Mouse (Mus musculus): ENCODE measurements around the gene Acss1. TPM values are rescaled to one million over a fixed set of nuclear protein-coding genes. Genes with fewer than 3 reads are reported as not detected.
A peak's percentile ranks its signal among the peaks of the same experiment; 100 is the strongest.

The Acss1 gene
- polyA plus RNA-seq, 1 experiment from 2014 or later = 10.0 TPM

- no peaks in the 10 kb centered on the region for H3K9me3 ChIP-seq (replicated peaks; ENCODE audit: control insufficient read depth, low read length)
- ATAC-seq (replicated peaks; ENCODE audit: insufficient number of reproducible peaks, low FRiP score, low TSS enrichment, low read depth) (peak; percentile 97), DNase-seq (ENCODE audit: low spot score) (peak; percentile 66)
- no peak overlapping the region for H3K9ac ChIP-seq (replicated peaks; ENCODE audit: low read length)
- H3K36me3 ChIP-seq (replicated peaks; ENCODE audit: control insufficient read depth, insufficient read depth, low read depth, low read length) = no peaks in the 10 kb centered on the region
- H3K4me1 ChIP-seq (ENCODE audit: control insufficient read depth, insufficient read depth, low read length) = no peaks in the 10 kb centered on the region
- H3K4me2 ChIP-seq (ENCODE audit: low read depth, low read length) = no peak overlapping the region
- H3K27ac ChIP-seq (replicated peaks; ENCODE audit: low read depth, low read length) = 0 out of 2 replicates have a peak overlapping the region, but pooled peaks have one; percentile 32
- no peaks in the 10 kb centered on the region for H3K27me3 ChIP-seq (ENCODE audit: control insufficient read depth, insufficient read depth, low read length)
- WGBS = 42% methylated on average over 8 of the region's 8 CpGs
- no peak overlapping the region for H3K4me3 ChIP-seq (ENCODE audit: low read depth, low read length)
These were observed 24.4 kb downstream of the Acss1 start for GRCm38 (mm10) chr2:150643726-150644415.

GRCm38 (mm10) chr2:150643166-150643565 is 25.1 kb downstream of the Acss1 start:
- H3K36me3 ChIP-seq (replicated peaks; ENCODE audit: control insufficient read depth, insufficient read depth, low read depth, low read length) = no peaks in the 10 kb centered on the region
- no peaks in the 10 kb centered on the region for H3K4me1 ChIP-seq (ENCODE audit: control insufficient read depth, insufficient read depth, low read length)
- ATAC-seq (replicated peaks; ENCODE audit: insufficient number of reproducible peaks, low FRiP score, low TSS enrichment, low read depth) = no peak
- no peaks in the 10 kb centered on the region for H3K27me3 ChIP-seq (ENCODE audit: control insufficient read depth, insufficient read depth, low read length)
- no peak overlapping the region for H3K4me3 ChIP-seq (ENCODE audit: low read depth, low read length)
- no peaks in the 10 kb centered on the region for H3K9me3 ChIP-seq (replicated peaks; ENCODE audit: control insufficient read depth, low read length)
- 84% methylated on average over 1 of the region's 1 CpGs for WGBS
- 0 out of 2 replicates have a peak overlapping the region, but pooled peaks have one; percentile 32 for H3K27ac ChIP-seq (replicated peaks; ENCODE audit: low read depth, low read length)
- no peak overlapping the region for H3K9ac ChIP-seq (replicated peaks; ENCODE audit: low read length)
- no peak overlapping the region for H3K4me2 ChIP-seq (ENCODE audit: low read depth, low read length)
- DNase-seq (ENCODE audit: low spot score) = no peak

DNA sequence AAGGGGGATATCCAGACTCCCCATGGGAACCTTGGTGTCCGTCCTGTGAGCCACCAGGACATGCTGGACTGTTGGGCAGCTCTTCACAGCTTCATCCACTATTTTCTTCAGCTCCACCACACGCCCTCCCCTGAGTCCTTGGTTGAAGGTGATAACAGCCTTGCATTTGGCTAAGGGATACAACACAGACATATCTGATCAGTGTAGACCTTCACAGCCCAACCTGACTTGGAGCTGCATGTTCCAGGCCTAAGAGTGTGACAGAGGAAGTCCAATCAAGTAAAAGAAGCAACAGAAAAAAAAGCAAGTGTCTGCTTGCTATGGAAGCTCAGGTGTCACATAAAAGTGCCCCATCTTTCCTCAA is 29.9 kb downstream of the Acss1 start:
- no peak overlapping the region for H3K9ac ChIP-seq (replicated peaks; ENCODE audit: low read length)
- H3K4me3 ChIP-seq (ENCODE audit: low read depth, low read length) = no peak overlapping the region
- H3K27me3 ChIP-seq (ENCODE audit: control insufficient read depth, insufficient read depth, low read length) = no peaks in the 10 kb centered on the region
- H3K27ac ChIP-seq (replicated peaks; ENCODE audit: low read depth, low read length) = no peak overlapping the region
- no peaks in the 10 kb centered on the region for H3K36me3 ChIP-seq (replicated peaks; ENCODE audit: control insufficient read depth, insufficient read depth, low read depth, low read length)
- WGBS = 30% methylated on average over 2 of the region's 2 CpGs
- H3K9me3 ChIP-seq (replicated peaks; ENCODE audit: control insufficient read depth, low read length) = no peaks in the 10 kb centered on the region
- no peak overlapping the region for H3K4me2 ChIP-seq (ENCODE audit: low read depth, low read length)
- no peak for DNase-seq (ENCODE audit: low spot score)
- no peak for ATAC-seq (replicated peaks; ENCODE audit: insufficient number of reproducible peaks, low FRiP score, low TSS enrichment, low read depth)
- H3K4me1 ChIP-seq (ENCODE audit: control insufficient read depth, insufficient read depth, low read length) = no peaks in the 10 kb centered on the region

GRCm38 (mm10) chr2:150637702-150638369 is 30.5 kb downstream of the Acss1 start:
- Histone ChIP-seq H3K9me3 (replicated peaks; ENCODE audit: control insufficient read depth, low read length) (no peaks in the 10 kb centered on the region), H3K27ac (replicated peaks; ENCODE audit: low read depth, low read length) (no peak overlapping the region), H3K4me1 (ENCODE audit: control insufficient read depth, insufficient read depth, low read length) (no peaks in the 10 kb centered on the region), H3K4me3 (ENCODE audit: low read depth, low read length) (no peak overlapping the region), H3K36me3 (replicated peaks; ENCODE audit: control insufficient read depth, insufficient read depth, low read depth, low read length) (no peaks in the 10 kb centered on the region), H3K9ac (replicated peaks; ENCODE audit: low read length) (no peak overlapping the region), H3K4me2 (ENCODE audit: low read depth, low read length) (no peak overlapping the region), H3K27me3 (ENCODE audit: control insufficient read depth, insufficient read depth, low read length) (no peaks in the 10 kb centered on the region)
- ATAC-seq (replicated peaks; ENCODE audit: insufficient number of reproducible peaks, low FRiP score, low TSS enrichment, low read depth) = no peak; the same call in 1 of the 2 replicates
- DNase-seq (ENCODE audit: low spot score) = no peak
- WGBS = 58% methylated on average over 6 of the region's 6 CpGs

DNA sequence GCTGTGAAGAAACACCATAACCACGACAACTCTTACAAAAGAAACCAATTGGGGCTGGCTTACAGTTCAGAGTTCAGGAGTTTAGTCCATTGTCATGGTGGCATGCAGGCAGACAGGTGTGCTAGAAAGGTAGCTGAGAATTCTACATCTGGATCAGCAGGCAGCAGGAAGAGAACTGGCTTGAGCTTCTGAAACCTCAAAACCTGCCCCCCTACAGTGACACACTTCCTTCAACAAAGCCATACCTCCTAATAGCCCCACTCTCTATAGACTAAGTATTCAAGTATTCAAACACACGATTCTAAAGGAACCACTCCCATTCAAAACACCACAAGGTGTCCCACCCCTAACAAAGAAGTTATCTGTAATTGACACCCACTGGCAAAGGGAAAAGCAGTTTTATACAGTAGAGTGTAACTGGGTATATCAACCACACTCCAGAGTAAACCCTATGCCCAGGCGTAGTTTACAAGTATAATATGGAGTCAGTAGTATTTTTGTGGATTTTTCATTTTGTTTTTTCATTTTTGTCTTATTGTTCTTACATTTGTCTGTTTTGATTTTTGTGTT is 32.3 kb downstream of the Acss1 start:
- 75% methylated on average over 3 of the region's 3 CpGs for WGBS

GRCm38 (mm10) chr2:150629255-150629654 is 39.0 kb downstream of the Acss1 start:
- Histone ChIP-seq H3K4me3 (ENCODE audit: low read depth, low read length) (no peak overlapping the region), H3K27ac (replicated peaks; ENCODE audit: low read depth, low read length) (no peak overlapping the region), H3K9me3 (replicated peaks; ENCODE audit: control insufficient read depth, low read length) (no peaks in the 10 kb centered on the region), H3K27me3 (ENCODE audit: control insufficient read depth, insufficient read depth, low read length) (no peaks in the 10 kb centered on the region), H3K9ac (replicated peaks; ENCODE audit: low read length) (no peak overlapping the region), H3K4me1 (ENCODE audit: control insufficient read depth, insufficient read depth, low read length) (no peaks in the 10 kb centered on the region), H3K36me3 (replicated peaks; ENCODE audit: control insufficient read depth, insufficient read depth, low read depth, low read length) (no peaks in the 10 kb centered on the region), H3K4me2 (ENCODE audit: low read depth, low read length) (no peak overlapping the region)
- ATAC-seq (replicated peaks; ENCODE audit: insufficient number of reproducible peaks, low FRiP score, low TSS enrichment, low read depth) (no peak), DNase-seq (ENCODE audit: low spot score) (no peak)
- 84% methylated on average over 4 of the region's 4 CpGs for WGBS

More for the DNA sequence above, 32.3 kb downstream of the Acss1 start:
- Histone ChIP-seq H3K4me3 (ENCODE audit: low read depth, low read length) (no peak overlapping the region), H3K27me3 (ENCODE audit: control insufficient read depth, insufficient read depth, low read length) (no peaks in the 10 kb centered on the region), H3K9ac (replicated peaks; ENCODE audit: low read length) (no peak overlapping the region), H3K27ac (replicated peaks; ENCODE audit: low read depth, low read length) (no peak overlapping the region), H3K4me1 (ENCODE audit: control insufficient read depth, insufficient read depth, low read length) (no peaks in the 10 kb centered on the region), H3K4me2 (ENCODE audit: low read depth, low read length) (no peak overlapping the region), H3K36me3 (replicated peaks; ENCODE audit: control insufficient read depth, insufficient read depth, low read depth, low read length) (no peaks in the 10 kb centered on the region), H3K9me3 (replicated peaks; ENCODE audit: control insufficient read depth, low read length) (no peaks in the 10 kb centered on the region)
- no peak for DNase-seq (ENCODE audit: low spot score)
- ATAC-seq (replicated peaks; ENCODE audit: insufficient number of reproducible peaks, low FRiP score, low TSS enrichment, low read depth) = no peak

- Histone ChIP-seq H3K27ac (replicated peaks; ENCODE audit: low read depth, low read length) (no peak overlapping the region), H3K4me1 (ENCODE audit: control insufficient read depth, insufficient read depth, low read length) (no peaks in the 10 kb centered on the region), H3K36me3 (replicated peaks; ENCODE audit: control insufficient read depth, insufficient read depth, low read depth, low read length) (no peaks in the 10 kb centered on the region), H3K27me3 (ENCODE audit: control insufficient read depth, insufficient read depth, low read length) (no peaks in the 10 kb centered on the region), H3K9ac (replicated peaks; ENCODE audit: low read length) (no peak overlapping the region), H3K4me3 (ENCODE audit: low read depth, low read length) (no peak overlapping the region), H3K4me2 (ENCODE audit: low read depth, low read length) (no peak overlapping the region), H3K9me3 (replicated peaks; ENCODE audit: control insufficient read depth, low read length) (no peaks in the 10 kb centered on the region)
- ATAC-seq (replicated peaks; ENCODE audit: insufficient number of reproducible peaks, low FRiP score, low TSS enrichment, low read depth) (no peak), DNase-seq (ENCODE audit: low spot score) (no peak)
- WGBS = 73% methylated on average over 6 of the region's 6 CpGs
These were observed 41.2 kb downstream of the Acss1 start for GRCm38 (mm10) chr2:150627140-150627539.

DNA sequence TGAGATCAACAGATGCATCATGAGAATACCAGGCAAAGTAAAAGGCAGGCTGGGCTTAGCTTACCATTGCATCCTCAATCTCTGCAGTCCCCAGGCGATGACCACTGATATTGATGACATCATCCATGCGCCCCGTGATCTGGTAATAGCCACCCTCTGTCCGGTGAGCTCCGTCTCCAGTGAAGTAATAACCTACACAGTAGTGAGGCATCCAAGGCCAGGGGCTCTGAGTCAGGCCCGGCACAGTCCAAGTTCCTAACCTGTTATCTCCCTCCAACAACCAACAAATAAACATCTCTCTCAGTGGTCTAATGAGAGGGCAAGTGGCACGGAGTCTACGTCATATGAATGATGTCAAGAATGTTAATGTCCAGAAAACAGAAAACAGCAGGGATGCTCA is 43.4 kb downstream of the Acss1 start:
- Histone ChIP-seq H3K4me1 (ENCODE audit: control insufficient read depth, insufficient read depth, low read length) (no peaks in the 10 kb centered on the region), H3K4me2 (ENCODE audit: low read depth, low read length) (no peak overlapping the region), H3K9me3 (replicated peaks; ENCODE audit: control insufficient read depth, low read length) (no peaks in the 10 kb centered on the region), H3K36me3 (replicated peaks; ENCODE audit: control insufficient read depth, insufficient read depth, low read depth, low read length) (no peaks in the 10 kb centered on the region), H3K27me3 (ENCODE audit: control insufficient read depth, insufficient read depth, low read length) (no peaks in the 10 kb centered on the region), H3K4me3 (ENCODE audit: low read depth, low read length) (no peak overlapping the region), H3K27ac (replicated peaks; ENCODE audit: low read depth, low read length) (no peak overlapping the region), H3K9ac (replicated peaks; ENCODE audit: low read length) (no peak overlapping the region)
- DNase-seq (ENCODE audit: low spot score) (no peak), ATAC-seq (replicated peaks; ENCODE audit: insufficient number of reproducible peaks, low FRiP score, low TSS enrichment, low read depth) (0 out of 2 replicates have a peak, but pooled peaks have one; percentile 11)
- 89% methylated on average over 8 of the region's 8 CpGs for WGBS
